Mouse (Mus musculus) stomach, postnatal 0 days (tissue): ENCODE measurements around the gene Trim5. TPM values are rescaled to one million over a fixed set of nuclear protein-coding genes. Genes with fewer than 3 reads are reported as not detected.
A peak's percentile ranks its signal among the peaks of the same experiment; 100 is the strongest.

Experiments used
- ATAC-seq: fragments of 200-750 bp; cut with Nextera tagmentation; 2 replicates; pipeline ENCODE4 v1.8.0; 2017; ENCODE audit not compliant: low FRiP score, low TSS enrichment
- DNase-seq: peaks from one replicate; pipeline ENCODE4 v3.0.0-alpha.2; 2016; ENCODE audit warnings: low spot score
- H3K27ac ChIP-seq: fragments of 300-500 bp; sonication (generic); replicated peaks from 2 replicates; pipeline ENCODE4 v1.5.1; 2014; ENCODE audit warnings: mild to moderate bottlenecking, control low read depth
- H3K27me3 ChIP-seq: fragments of 300-500 bp; sonication (generic); 2 replicates; pipeline ENCODE4 v1.6.1; 2014; ENCODE audit warnings: low read length; ENCODE audit not compliant: control insufficient read depth, insufficient read depth
- H3K36me3 ChIP-seq: fragments of 300-500 bp; sonication (generic); 2 replicates; pipeline ENCODE4 v1.6.1; 2014; ENCODE audit warnings: low read length, mixed read lengths; ENCODE audit not compliant: control insufficient read depth, insufficient read depth
- H3K4me1 ChIP-seq: fragments of 300-500 bp; sonication (generic); replicated peaks from 2 replicates; pipeline ENCODE4 v1.6.1; 2014; ENCODE audit warnings: antibody characterized with exemption; ENCODE audit not compliant: control insufficient read depth, insufficient read depth
- H3K4me2 ChIP-seq: fragments of 300-500 bp; sonication (generic); replicated peaks from 2 replicates; pipeline ENCODE4 v1.6.1; 2014; ENCODE audit warnings: low read depth, mild to moderate bottlenecking, control low read depth, moderate library complexity
- H3K4me3 ChIP-seq: fragments of 300-500 bp; sonication (generic); 2 replicates; pipeline ENCODE4 v1.5.1; 2014; ENCODE audit warnings: low read depth, low read length, control low read depth
- H3K9ac ChIP-seq: fragments of 300-500 bp; sonication (generic); 2 replicates; pipeline ENCODE4 v1.6.1; 2014; ENCODE audit warnings: mild to moderate bottlenecking, low read length, control low read depth, mixed read lengths
- H3K9me3 ChIP-seq: fragments of 300-500 bp; sonication (generic); 2 replicates; pipeline ENCODE4 v1.6.1; 2016; ENCODE audit warnings: low read length; ENCODE audit not compliant: control insufficient read depth
- CTCF ChIP-seq: IDR thresholded peaks from 2 replicates; pipeline ENCODE4 v1.5.1; 2016; ENCODE audit warnings: antibody characterized with exemption, low read depth, mild to moderate bottlenecking, moderate library complexity
- EP300 ChIP-seq: optimal IDR thresholded peaks from 2 replicates; pipeline ENCODE3; 2016; ENCODE audit warnings: antibody characterized with exemption
- WGBS: fragments of 180-500 bp; shearing (Covaris S2); extraction: QIAGEN DNeasy Blood & Tissue Kit; methylation state at CpG from one replicate; pipeline ENCODE4 v1.1.7; 2014; 5-methylcytosine and 5-hydroxymethylcytosine counted together
- polyA plus RNA-seq: library from polyadenylated mRNA; unstranded; fragments of >200 nt; fragmentation: Nextera tagmentation; extraction: Ambion mirVana; gene quantifications from 2 replicates; pipeline ENCODE4 v1.2.1, GENCODE M21; 2015

The Trim5 gene
- polyA plus RNA-seq, 1 experiment from 2014 or later = 0.35 TPM

DNA sequence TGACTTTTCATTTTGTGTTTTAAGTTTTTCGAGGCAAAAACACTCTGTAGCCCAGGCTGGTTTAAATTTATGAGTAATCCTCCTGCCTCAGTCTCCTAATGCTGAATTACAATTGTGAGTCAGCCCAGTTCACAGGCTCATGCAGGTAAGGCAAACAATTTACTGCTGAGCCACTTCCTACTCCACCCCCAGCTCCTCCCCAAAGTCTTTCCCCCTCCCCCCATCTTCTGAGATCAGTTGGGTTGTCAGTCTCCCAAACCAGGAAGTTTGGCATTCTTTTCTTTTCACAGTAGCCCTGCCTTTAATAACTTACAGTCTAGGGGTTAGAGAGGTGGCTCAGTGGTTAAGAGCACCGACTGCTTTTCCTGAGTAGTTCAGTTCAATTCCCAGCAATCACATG lies 70.0 kb downstream of the Trim5 start:
- no peak overlapping the region for H3K9ac ChIP-seq
- no peaks in the 10 kb centered on the region for H3K4me1 ChIP-seq
- ATAC-seq (peak; percentile 77), DNase-seq (peak; percentile 43)
- H3K27ac ChIP-seq = no peak overlapping the region
- 67% methylated on average over 2 of the region's 2 CpGs for WGBS
- H3K4me2 ChIP-seq = no peak overlapping the region
- TF ChIP-seq CTCF (no peak), EP300 (no peak)
- no peaks in the 10 kb centered on the region for H3K9me3 ChIP-seq
- no peak overlapping the region for H3K4me3 ChIP-seq
- H3K36me3 ChIP-seq = no peaks in the 10 kb centered on the region
- no peaks in the 10 kb centered on the region for H3K27me3 ChIP-seq

GRCm38 (mm10) chr7:104216011-104216535 lies 71.8 kb downstream of the Trim5 start:
- H3K36me3 ChIP-seq = no peaks in the 10 kb centered on the region
- no peaks in the 10 kb centered on the region for H3K9me3 ChIP-seq
- H3K9ac ChIP-seq = no peak overlapping the region
- no peaks in the 10 kb centered on the region for H3K4me1 ChIP-seq
- DNase-seq = no peak
- no peak overlapping the region for H3K27ac ChIP-seq
- H3K4me2 ChIP-seq = no peak overlapping the region
- H3K27me3 ChIP-seq = no peaks in the 10 kb centered on the region
- WGBS = 57% methylated on average over 1 of the region's 1 CpGs
- TF ChIP-seq EP300 = no peak
- TF ChIP-seq CTCF = no peak
- no peak overlapping the region for H3K4me3 ChIP-seq
- ATAC-seq = no peak

Other genes starting within 250 kb of the Trim5 start
- not detected in 2 replicates for gene Olfr642, start 235.4 kb downstream of the Trim5 start, polyA plus RNA-seq
- not detected in 2 replicates for gene 4930516K23Rik, start 226.6 kb downstream of the Trim5 start, polyA plus RNA-seq
- not detected in 2 replicates for gene Olfr644, start 216.2 kb downstream of the Trim5 start, polyA plus RNA-seq
- gene Olfr645, start 202.6 kb downstream of the Trim5 start, polyA plus RNA-seq = not detected in 2 replicates
- 0.11 TPM in 1 of 2 replicates, not detected in the other for gene Olfr646, start 183.2 kb downstream of the Trim5 start, polyA plus RNA-seq
- not detected in 2 replicates for gene Ubqln5, start 158.3 kb downstream of the Trim5 start, polyA plus RNA-seq
- not detected in 2 replicates for gene Olfr643, start 150.7 kb downstream of the Trim5 start, polyA plus RNA-seq
- gene Ubqln3, start 144.8 kb downstream of the Trim5 start, polyA plus RNA-seq = not detected in 2 replicates
- not detected in 2 replicates for gene Ubqlnl, start 137.5 kb downstream of the Trim5 start, polyA plus RNA-seq
- not detected in 2 replicates for gene Olfm5, start 123.3 kb downstream of the Trim5 start, polyA plus RNA-seq
- gene Olfr648, start 104.7 kb downstream of the Trim5 start, polyA plus RNA-seq = 0.07 and 0.08 TPM in 2 replicates
- not detected in 2 replicates for gene Olfr649, start 92.1 kb downstream of the Trim5 start, polyA plus RNA-seq
- gene Trim6, start 69.3 kb downstream of the Trim5 start, polyA plus RNA-seq = 0.74 and 0.83 TPM in 2 replicates
- 2.0 and 2.7 TPM in 2 replicates for gene Trim34a, start 43.6 kb downstream of the Trim5 start, polyA plus RNA-seq
- gene Trim12a, start 27.4 kb upstream of the Trim5 start, polyA plus RNA-seq = 5.8 and 6.8 TPM in 2 replicates
- not detected in 2 replicates for gene Trim34b, start 41.4 kb upstream of the Trim5 start, polyA plus RNA-seq
- gene Trim12c, start 65.3 kb upstream of the Trim5 start, polyA plus RNA-seq = 1.1 and 1.2 TPM in 2 replicates
- 0.12 TPM in 2 replicates for gene Trim30b, start 81.8 kb upstream of the Trim5 start, polyA plus RNA-seq
- gene Trim30c, start 112.7 kb upstream of the Trim5 start, polyA plus RNA-seq = 0.08 and 0.11 TPM in 2 replicates
- 1.2 and 1.6 TPM in 2 replicates for gene Trim30a, start 177.1 kb upstream of the Trim5 start, polyA plus RNA-seq
- 0.87 and 1.0 TPM in 2 replicates for gene Trim30d, start 219.8 kb upstream of the Trim5 start, polyA plus RNA-seq